Mouse (Mus musculus): ENCODE results near the gene Pard3.

Pard3 gene

GRCm38 (mm10) chr8:127184025-127184424 is 120.3 kb downstream of the Pard3 start:
- DNase-seq: no peak

- no peak for DNase-seq
These were observed 122.2 kb downstream of the Pard3 start for GRCm38 (mm10) chr8:127185897-127186296.

DNA sequence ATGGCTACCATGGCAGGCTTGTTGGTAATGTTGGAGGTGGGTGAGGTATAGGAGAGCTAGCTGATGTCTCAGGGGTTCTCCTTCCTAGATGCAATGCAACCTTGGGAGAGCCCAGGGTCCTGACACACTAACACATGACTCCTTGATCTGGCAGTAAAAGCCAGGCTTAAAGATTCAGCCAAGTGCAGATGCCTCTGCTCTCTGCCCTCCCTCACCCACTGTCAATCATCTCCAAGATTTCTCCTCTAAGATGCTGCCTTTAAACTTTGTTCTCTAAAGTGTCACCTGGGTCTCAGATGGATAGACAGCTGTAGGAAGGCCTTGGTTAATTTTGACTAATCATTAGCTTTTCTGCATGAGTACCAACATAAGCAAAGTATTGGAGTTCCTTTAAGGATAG is 125.0 kb downstream of the Pard3 start:
- no peak for DNase-seq

GRCm38 (mm10) chr8:127190350-127190749 is 126.7 kb downstream of the Pard3 start:
- DNase-seq: peak; percentile 38 to 62

GRCm38 (mm10) chr8:127191387-127191786 is 127.7 kb downstream of the Pard3 start:
- peak; percentile 64 to 78 for DNase-seq

DNA sequence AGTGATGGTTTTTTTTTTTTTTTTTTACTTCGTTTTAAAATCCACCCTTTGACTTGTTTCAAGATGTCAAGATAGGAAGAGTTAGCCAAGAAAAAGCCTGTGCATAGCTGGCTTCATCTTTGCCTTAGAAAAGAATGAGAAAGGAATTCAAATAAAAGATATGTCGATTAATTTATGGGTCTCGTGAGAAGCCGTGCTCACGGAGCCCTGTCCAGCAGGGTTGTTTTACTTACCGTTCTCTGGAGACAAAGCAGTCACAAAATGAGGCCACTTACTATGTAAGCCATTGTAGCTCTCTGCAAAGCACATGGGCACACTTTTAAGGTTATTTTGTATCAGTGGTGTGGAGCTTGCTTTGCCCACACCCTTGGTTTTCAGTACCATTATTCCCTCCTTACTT is 128.1 kb downstream of the Pard3 start:
- no peak for DNase-seq

DNA sequence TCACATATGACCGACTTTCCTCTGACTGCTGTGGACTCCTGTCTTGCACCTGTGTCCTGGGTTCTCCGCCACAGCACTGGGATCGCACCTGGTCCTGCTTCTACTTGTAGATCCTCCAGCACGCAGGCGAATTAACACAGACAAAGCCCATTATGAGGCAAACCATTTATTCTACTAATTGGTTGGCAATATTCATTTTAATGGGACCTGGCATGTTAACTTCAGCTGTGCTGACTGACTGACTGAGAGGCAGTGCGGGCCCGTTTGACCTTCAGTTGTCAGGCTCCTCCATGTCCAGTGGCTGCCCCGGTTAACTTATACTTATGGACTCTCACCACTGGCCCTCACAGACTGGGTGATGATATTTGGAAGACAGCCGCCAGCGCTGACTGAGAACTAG is 128.6 kb downstream of the Pard3 start:
- DNase-seq: no peak

- no peak for DNase-seq
These were observed 129.7 kb downstream of the Pard3 start for GRCm38 (mm10) chr8:127193375-127193774.

DNA sequence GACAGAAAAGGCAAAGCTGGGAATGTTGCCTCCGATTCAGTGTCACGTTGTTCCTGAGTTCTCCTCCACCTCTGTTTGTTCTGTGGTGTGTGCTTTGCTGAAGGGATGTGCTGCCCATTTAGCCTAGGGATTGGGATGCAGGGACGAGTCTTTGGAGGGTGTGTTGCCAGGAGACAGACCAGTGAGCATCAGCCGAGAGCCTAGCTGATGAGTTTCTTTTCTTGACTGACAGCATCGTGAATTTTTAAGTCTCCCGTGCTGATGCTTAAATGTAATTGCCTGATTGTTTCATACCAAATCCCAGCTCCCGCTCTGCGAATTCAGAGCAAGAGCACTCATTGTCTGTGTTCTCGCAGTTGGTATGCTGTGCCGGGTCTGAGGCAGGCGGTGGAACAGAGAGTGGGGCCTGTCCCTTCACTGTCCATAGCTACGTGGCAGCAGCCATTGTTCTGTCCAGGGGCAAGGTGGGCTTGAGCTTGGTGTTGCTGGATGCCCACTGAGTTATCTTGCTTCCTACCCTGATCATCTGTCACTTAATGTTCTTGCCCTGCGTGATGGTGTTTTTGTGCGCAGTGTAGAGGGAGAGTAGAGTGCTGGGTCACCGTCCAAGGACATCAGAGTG is 131.2 kb downstream of the Pard3 start:
- no peak for DNase-seq

- DNase-seq: no peak
These were observed 133.0 kb downstream of the Pard3 start for GRCm38 (mm10) chr8:127196505-127197265.

DNA sequence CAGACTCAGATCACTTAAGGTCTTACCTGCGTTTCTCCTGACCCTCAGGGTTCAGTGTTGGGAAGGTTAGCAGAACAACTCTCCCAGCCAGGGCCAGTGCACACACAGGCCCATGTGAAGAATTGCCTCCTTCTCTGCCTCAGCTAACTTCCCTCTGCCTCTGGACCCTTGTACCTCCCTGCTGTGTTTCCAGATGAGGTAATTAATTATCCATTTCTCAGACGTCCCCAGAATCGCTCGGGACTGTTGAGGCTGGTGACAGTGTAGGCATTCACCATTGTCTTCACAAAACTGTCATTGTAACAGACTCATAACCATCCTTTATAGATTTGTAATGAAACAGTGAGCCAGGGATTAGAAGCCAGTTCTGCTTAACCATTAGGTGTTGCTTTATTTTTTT is 143.8 kb downstream of the Pard3 start:
- DNase-seq: no peak

- DNase-seq: peak in 1 of 2 experiments; percentile 34
These were observed 146.9 kb downstream of the Pard3 start for GRCm38 (mm10) chr8:127210621-127211020.

DNA sequence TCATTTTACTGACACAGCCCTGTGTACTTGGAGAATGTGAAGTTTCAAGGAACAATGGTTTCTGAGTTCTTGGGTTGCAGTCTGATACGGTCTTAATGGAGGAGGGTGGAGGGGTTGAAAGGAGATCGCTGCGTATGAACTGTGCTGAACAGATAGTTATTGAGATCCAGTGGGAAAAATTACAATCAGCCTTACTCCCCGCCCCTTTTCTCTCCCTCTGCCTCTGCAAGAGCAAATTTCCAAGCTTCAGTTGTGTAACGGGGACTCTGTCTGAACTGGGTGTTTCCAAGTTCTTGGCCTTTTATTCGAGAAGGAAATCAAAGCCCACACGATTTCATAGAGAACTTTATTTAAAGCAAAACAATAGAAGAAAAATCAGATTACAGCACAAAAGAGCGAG is 150.6 kb downstream of the Pard3 start:
- DNase-seq: no peak

- DNase-seq: no peak
These were observed 151.2 kb downstream of the Pard3 start for GRCm38 (mm10) chr8:127214748-127215433.

- DNase-seq: no peak
These were observed 156.5 kb downstream of the Pard3 start for GRCm38 (mm10) chr8:127220206-127220605.

- DNase-seq: no peak
These were observed 156.9 kb downstream of the Pard3 start for GRCm38 (mm10) chr8:127220615-127221014.

DNA sequence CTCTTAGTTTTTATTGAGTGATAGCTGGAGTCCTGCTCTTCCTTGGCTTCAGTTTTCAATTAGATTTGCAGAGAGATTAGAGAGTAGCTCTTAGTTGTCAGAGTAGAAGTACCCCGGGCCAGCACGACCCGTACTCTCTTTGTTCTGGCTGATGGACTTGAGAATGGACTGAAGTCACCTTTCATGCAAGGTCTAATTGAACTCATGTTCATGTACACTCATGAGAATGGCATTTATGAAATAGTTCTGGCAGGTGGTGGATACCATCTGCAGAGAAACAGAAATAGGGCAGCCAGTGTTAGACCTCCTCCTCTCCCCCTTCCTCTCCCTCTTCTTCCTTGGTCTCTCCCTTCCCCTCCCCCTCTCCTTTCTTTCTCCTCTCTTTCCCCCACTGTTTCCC is 158.7 kb downstream of the Pard3 start:
- DNase-seq: no peak

DNA sequence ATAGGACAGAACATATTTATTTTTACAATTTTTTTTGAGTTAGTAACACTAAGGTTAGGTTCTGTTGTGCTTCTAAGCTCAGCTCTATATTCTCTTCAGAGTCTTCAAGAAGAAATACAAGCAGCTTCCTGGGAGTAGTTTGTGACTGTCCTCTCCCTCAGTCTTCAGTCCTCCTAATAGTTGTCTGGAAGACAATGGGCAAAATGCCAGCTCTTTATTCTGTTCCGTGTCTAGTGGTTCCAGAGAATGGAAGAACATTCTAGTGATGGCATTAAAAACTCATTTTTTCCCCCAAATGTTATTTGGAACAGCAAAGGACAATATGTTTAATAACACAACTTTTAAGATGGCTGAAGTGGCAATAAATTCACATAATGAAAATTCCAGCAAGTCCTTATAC is 163.3 kb downstream of the Pard3 start:
- DNase-seq: no peak

GRCm38 (mm10) chr8:127227407-127227806 is 163.7 kb downstream of the Pard3 start:
- DNase-seq: no peak

GRCm38 (mm10) chr8:127229325-127230232 is 165.9 kb downstream of the Pard3 start:
- DNase-seq: no peak

DNA sequence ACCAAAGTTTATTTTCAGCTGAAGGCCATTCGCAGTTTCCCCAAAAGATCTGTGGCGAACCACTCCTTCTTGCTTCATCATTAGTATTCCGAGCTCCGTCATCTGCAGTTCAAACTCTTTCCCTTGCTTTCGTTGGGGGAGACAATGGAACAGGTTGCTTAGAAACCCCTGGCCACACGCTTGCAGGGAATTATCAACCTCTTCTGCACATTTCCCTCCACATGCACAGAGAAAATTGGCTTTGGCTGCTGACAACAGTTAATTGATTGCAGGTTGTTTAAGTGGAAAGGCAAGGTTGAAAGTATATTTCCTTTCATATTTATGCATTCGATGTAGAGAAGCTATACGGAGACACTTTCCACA is 166.5 kb downstream of the Pard3 start:
- DNase-seq: no peak

GRCm38 (mm10) chr8:127243351-127243750 is 179.7 kb downstream of the Pard3 start:
- no peak for DNase-seq

- no peak for DNase-seq
These were observed 180.1 kb downstream of the Pard3 start for GRCm38 (mm10) chr8:127243841-127244240.
